Mouse (Mus musculus) adrenal gland, postnatal 25 days (tissue): ENCODE measurements around the gene Pafah1b1. TPM values are rescaled to one million over a fixed set of nuclear protein-coding genes. Genes with fewer than 3 reads are reported as not detected.

Experiments used
- DNase-seq: peaks from one replicate; pipeline ENCODE4 v3.0.0; 2021; ENCODE audit warnings: mixed read lengths
- long read RNA-seq: library from polyadenylated mRNA; stranded (forward); transcript quantifications from one replicate; pipeline ENCODE4 v2.0.0, GENCODE M21; 2021
- total RNA-seq: library from RNA; stranded (reverse); gene quantifications from 2 replicates; pipeline ENCODE4 v1.2.3, GENCODE M21; 2021

The Pafah1b1 gene
- 141 and 192 TPM in 2 replicates for total RNA-seq
- long read RNA-seq, full-length matches to known transcripts, result 73 of 103 reads
- long read RNA-seq, partial matches to known transcripts, result 20 of 103 reads
- long read RNA-seq, other reads (novel, unspliced or antisense), result 10 of 103 reads

GRCm38 (mm10) chr11:74724235-74724791 lies at the start of gene Pafah1b1:
Gene Pafah1b1 (minus strand): TSS chr11:74724670.
- DNase-seq, result peak; percentile 98

- no peak for DNase-seq
These were observed 47.9 kb upstream of the Pafah1b1 start for GRCm38 (mm10) chr11:74772386-74772785.

- no peak for DNase-seq
These were observed 47.2 kb upstream of the Pafah1b1 start for GRCm38 (mm10) chr11:74771650-74772049.

- no peak for DNase-seq
These were observed 46.8 kb upstream of the Pafah1b1 start for GRCm38 (mm10) chr11:74771234-74771633.

GRCm38 (mm10) chr11:74770595-74771207 lies 46.2 kb upstream of the Pafah1b1 start, which contains the start of gene Mettl16:
Gene Mettl16 (plus strand): TSS chr11:74770830.
- DNase-seq, result peak; percentile 88

- no peak for DNase-seq
These were observed 45.6 kb upstream of the Pafah1b1 start for GRCm38 (mm10) chr11:74770037-74770436.

- peak; percentile 23 for DNase-seq
These were observed 43.6 kb upstream of the Pafah1b1 start for GRCm38 (mm10) chr11:74768045-74768444.

GRCm38 (mm10) chr11:74767469-74767868 lies 43.0 kb upstream of the Pafah1b1 start:
- peak; percentile 79 for DNase-seq

GRCm38 (mm10) chr11:74763960-74764625 lies 39.6 kb upstream of the Pafah1b1 start:
- DNase-seq, result no peak

GRCm38 (mm10) chr11:74761011-74761705 lies 36.7 kb upstream of the Pafah1b1 start:
- no peak for DNase-seq

- DNase-seq, result no peak
These were observed 32.2 kb upstream of the Pafah1b1 start for GRCm38 (mm10) chr11:74756631-74757030.

GRCm38 (mm10) chr11:74751352-74752066 lies 27.0 kb upstream of the Pafah1b1 start:
- DNase-seq, result no peak

GRCm38 (mm10) chr11:74750662-74751351 lies 26.3 kb upstream of the Pafah1b1 start:
- no peak for DNase-seq

- peak; percentile 27 for DNase-seq
These were observed 24.8 kb upstream of the Pafah1b1 start for GRCm38 (mm10) chr11:74749241-74749640.

- no peak for DNase-seq
These were observed 23.6 kb upstream of the Pafah1b1 start for GRCm38 (mm10) chr11:74748022-74748421.

GRCm38 (mm10) chr11:74737861-74738260 lies 13.4 kb upstream of the Pafah1b1 start:
- no peak for DNase-seq

GRCm38 (mm10) chr11:74734917-74735316 lies 10.4 kb upstream of the Pafah1b1 start:
- DNase-seq, result no peak

GRCm38 (mm10) chr11:74725181-74725580 lies 711 bp upstream of the Pafah1b1 start:
- DNase-seq, result peak; percentile 45

- DNase-seq, result peak; percentile 87
These were observed 874 bp downstream of the Pafah1b1 start for GRCm38 (mm10) chr11:74723357-74724234.

- DNase-seq, result no peak
These were observed 2.5 kb downstream of the Pafah1b1 start for GRCm38 (mm10) chr11:74721971-74722370.
